Mouse (Mus musculus) midbrain, embryonic 16.5 days (tissue): ENCODE data around the gene Med17. TPM values are rescaled to one million over a fixed set of nuclear protein-coding genes. Genes with fewer than 3 reads are reported as not detected.

Source experiments
- ATAC-seq: fragments of 200-750 bp; cut with Nextera tagmentation; 2 replicates; pipeline ENCODE4 v1.8.0; 2017; ENCODE audit warnings: moderate TSS enrichment
- H3K27ac ChIP-seq: fragments of 300-500 bp; sonication (generic); 2 replicates; pipeline ENCODE4 v1.5.1; 2014; ENCODE audit warnings: mild to moderate bottlenecking, low read length, mixed read lengths
- H3K27me3 ChIP-seq: fragments of 300-500 bp; sonication (generic); 2 replicates; pipeline ENCODE4 v1.6.1; 2014; ENCODE audit warnings: low read depth, low read length, mixed read lengths; ENCODE audit not compliant: control insufficient read depth, insufficient read depth
- H3K36me3 ChIP-seq: fragments of 300-500 bp; sonication (generic); 2 replicates; pipeline ENCODE4 v1.6.1; 2014; ENCODE audit warnings: mild to moderate bottlenecking, low read length, moderate library complexity, mixed read lengths; ENCODE audit not compliant: control insufficient read depth, insufficient read depth
- H3K4me1 ChIP-seq: fragments of 300-500 bp; sonication (generic); 2 replicates; pipeline ENCODE4 v1.6.1; 2014; ENCODE audit warnings: mild to moderate bottlenecking, low read length, mixed read lengths; ENCODE audit not compliant: control insufficient read depth, insufficient read depth
- H3K4me2 ChIP-seq: fragments of 300-500 bp; sonication (generic); 2 replicates; pipeline ENCODE4 v1.6.1; 2014; ENCODE audit warnings: mild to moderate bottlenecking, low read length, mixed read lengths
- H3K4me3 ChIP-seq: fragments of 300-500 bp; sonication (generic); 2 replicates; pipeline ENCODE4 v1.5.1; 2014; ENCODE audit warnings: low read depth, mild to moderate bottlenecking, low read length, moderate library complexity, mixed read lengths
- H3K9ac ChIP-seq: fragments of 300-500 bp; sonication (generic); 2 replicates; pipeline ENCODE4 v1.6.1; 2014; ENCODE audit warnings: low read depth, low read length, mixed read lengths
- H3K9me3 ChIP-seq: fragments of 300-500 bp; sonication (generic); replicated peaks from 2 replicates; pipeline ENCODE4 v1.6.1; 2014; ENCODE audit warnings: mild to moderate bottlenecking, low read length, mixed read lengths; ENCODE audit not compliant: control insufficient read depth, poor library complexity, severe bottlenecking
- WGBS: fragments of 180-500 bp; shearing (Covaris S2); extraction: QIAGEN DNeasy Blood & Tissue Kit; methylation state at CpG from one replicate; pipeline ENCODE4 v1.1.7; 2014; 5-methylcytosine and 5-hydroxymethylcytosine counted together
- polyA plus RNA-seq: library from polyadenylated mRNA; unstranded; fragments of >200 nt; fragmentation: Nextera tagmentation; extraction: Ambion mirVana; gene quantifications from 2 replicates; pipeline ENCODE4 v1.2.1, GENCODE M21; 2015

Med17 gene
- polyA plus RNA-seq, 1 experiment from 2014 or later = 29.1 TPM

DNA sequence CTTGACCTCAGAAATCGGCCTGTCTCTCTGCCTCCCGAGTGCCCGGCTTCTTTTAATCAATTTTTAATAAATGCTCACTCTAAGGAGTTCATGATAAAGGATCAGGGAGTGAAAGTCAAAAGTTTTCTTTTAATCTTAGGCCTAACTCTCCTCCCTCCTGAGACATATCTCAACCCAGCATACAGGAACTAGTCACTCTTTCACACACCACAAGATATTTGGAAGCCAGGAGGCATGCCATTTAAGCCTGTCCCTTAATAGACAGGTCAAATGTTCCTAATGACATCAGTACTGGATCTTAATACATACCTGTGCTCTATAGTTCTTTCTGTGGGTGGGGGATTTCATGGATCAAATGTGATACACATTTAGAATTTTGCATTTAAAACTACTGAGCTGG lies 1.4 kb downstream of the Med17 start:
- Histone ChIP-seq H3K9me3 (no peaks in the 10 kb centered on the region), H3K4me2 (peak overlapping the region; percentile 56), H3K9ac (no peak overlapping the region), H3K4me1 (peaks cover 20% of the 10 kb centered on the region), H3K27me3 (no peaks in the 10 kb centered on the region), H3K4me3 (no peak overlapping the region; the same call in 1 of the 2 replicates), H3K27ac (no peak overlapping the region), H3K36me3 (peaks cover 21% of the 10 kb centered on the region)
- WGBS = 97% methylated on average over 3 of the region's 3 CpGs
- no peak for ATAC-seq

DNA sequence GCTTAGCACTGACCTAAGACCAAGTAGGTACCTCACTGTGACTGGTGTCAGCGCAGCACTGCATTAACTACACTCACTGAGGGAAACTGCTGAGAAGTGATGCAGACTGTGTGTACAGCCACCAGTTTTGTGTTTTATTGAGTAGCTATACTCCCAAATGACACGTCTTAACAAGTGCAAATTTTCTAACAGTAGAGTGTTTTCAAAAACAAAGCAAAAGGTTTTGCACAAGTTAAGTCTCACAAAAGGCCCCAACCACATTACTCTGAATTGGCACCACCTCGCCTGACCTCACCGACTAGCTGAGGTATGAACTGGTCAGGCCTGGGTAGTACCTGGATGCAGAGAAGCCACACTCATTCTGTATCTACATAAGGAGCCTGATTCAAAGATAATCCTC lies 2.9 kb downstream of the Med17 start:
- peaks cover 27% of the 10 kb centered on the region for H3K36me3 ChIP-seq
- ATAC-seq = no peak
- 97% methylated on average over 4 of the region's 4 CpGs for whole genome bisulfite sequencing

DNA sequence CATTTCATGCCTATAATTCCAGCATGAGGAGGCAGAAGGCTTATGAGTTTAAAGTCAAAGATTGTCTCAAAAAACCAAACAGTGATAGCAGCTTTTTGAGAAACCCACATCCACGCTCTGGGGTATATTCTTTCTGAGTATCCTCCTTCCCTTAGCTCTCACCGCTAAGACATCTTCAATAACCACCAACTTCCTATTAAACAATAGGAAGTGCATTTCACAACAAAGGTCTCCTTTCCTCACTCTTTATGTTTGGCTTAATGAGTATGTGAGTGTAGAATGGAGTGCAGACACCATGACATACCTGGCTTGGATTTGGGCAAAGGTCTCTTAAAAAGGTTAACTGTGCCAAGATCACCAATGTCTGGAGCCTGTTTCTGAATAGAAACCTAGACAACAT lies 5.8 kb downstream of the Med17 start:
- Histone ChIP-seq H3K36me3 (peaks cover 39% of the 10 kb centered on the region), H3K27ac (no peak overlapping the region)

More for the DNA sequence above, 2.9 kb downstream of the Med17 start:
- peaks cover 20% of the 10 kb centered on the region for H3K4me1 ChIP-seq
- no peak overlapping the region for H3K4me3 ChIP-seq
- H3K27me3 ChIP-seq = no peaks in the 10 kb centered on the region
- no peak overlapping the region for H3K4me2 ChIP-seq
- no peaks in the 10 kb centered on the region for H3K9me3 ChIP-seq
- no peak overlapping the region for H3K9ac ChIP-seq
- H3K27ac ChIP-seq = no peak overlapping the region

DNA sequence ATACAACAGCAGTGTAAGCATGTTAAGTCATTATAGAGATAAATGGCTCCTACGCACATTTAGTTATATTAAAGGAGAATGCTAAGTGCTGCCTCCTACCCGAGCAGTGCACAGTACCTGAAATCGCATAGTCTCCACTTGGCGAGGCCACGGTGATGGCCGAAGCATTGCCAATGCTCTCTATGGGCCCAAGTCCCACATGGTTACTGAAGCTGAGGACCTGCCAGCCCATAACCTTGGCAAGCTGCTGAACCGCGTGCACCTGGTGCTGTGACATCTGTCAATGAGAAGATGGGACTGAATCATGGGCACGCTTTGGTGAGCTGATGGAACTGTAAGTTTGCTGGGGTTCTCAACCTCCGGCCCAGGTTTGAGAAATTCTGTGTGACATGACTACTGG lies 16.2 kb downstream of the Med17 start:
- Histone ChIP-seq H3K36me3 (peaks cover 63% of the 10 kb centered on the region), H3K27ac (no peak overlapping the region), H3K4me3 (no peak overlapping the region), H3K4me2 (no peak overlapping the region), H3K4me1 (no peaks in the 10 kb centered on the region), H3K27me3 (no peaks in the 10 kb centered on the region), H3K9ac (no peak overlapping the region), H3K9me3 (no peaks in the 10 kb centered on the region)
- WGBS = 97% methylated on average over 10 of the region's 10 CpGs
- ATAC-seq = no peak

More for the DNA sequence above, 5.8 kb downstream of the Med17 start:
- peaks cover 12% of the 10 kb centered on the region for H3K4me1 ChIP-seq
- H3K9ac ChIP-seq = no peak overlapping the region
- no peak overlapping the region for H3K4me2 ChIP-seq
- H3K9me3 ChIP-seq = no peaks in the 10 kb centered on the region
- whole genome bisulfite sequencing = 99% methylated on average over 2 of the region's 2 CpGs
- no peak for ATAC-seq
- H3K4me3 ChIP-seq = no peak overlapping the region
- H3K27me3 ChIP-seq = no peaks in the 10 kb centered on the region

DNA sequence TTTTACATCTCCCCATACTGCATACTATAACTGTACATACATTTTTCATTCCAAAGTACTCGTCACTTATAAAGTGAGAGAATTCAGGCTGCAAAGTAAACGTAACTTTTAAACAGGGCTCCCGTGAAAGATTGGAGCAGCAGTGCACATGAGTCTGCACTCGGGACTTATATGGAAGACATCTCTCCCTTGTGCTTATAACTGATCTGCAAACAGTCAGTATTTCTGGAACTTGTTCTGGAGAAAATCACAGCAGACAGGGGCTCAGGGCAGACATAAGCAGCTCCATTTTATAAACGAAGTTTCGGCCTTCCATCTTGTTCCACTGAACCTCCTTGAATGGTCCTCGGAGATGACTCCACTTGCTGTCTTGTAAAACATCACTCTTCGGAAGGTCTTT lies 17.8 kb downstream of the Med17 start:
- no peak overlapping the region for H3K4me2 ChIP-seq
- ATAC-seq = no peak

DNA sequence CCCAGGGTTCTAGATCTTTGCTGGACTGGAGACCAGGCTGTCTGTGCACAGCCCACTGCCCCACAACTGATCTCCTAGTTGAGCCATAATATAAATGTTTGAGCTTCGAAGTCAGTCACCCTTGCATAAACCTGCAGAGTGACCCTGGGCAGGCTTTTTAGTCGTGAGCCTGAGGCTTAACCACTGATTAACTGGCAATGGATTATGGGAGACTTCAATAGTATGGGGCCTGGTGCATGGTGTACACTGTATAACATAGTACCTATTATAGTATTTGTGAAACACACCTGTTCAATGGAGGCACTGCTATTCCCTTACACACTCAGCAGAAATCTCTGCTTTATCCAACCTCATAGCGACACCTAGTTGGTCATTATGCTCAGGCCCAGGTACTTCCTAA lies 23.5 kb downstream of the Med17 start:
- no peak overlapping the region for H3K4me2 ChIP-seq
- WGBS = 76% methylated on average over 3 of the region's 3 CpGs
- H3K36me3 ChIP-seq = peaks cover 14% of the 10 kb centered on the region; the same call in 1 of the 2 replicates
- no peaks in the 10 kb centered on the region for H3K27me3 ChIP-seq
- H3K27ac ChIP-seq = no peak overlapping the region
- H3K9me3 ChIP-seq = no peaks in the 10 kb centered on the region
- H3K4me1 ChIP-seq = no peaks in the 10 kb centered on the region
- no peak overlapping the region for H3K4me3 ChIP-seq
- H3K9ac ChIP-seq = no peak overlapping the region
- no peak for ATAC-seq

More for the DNA sequence above, 17.8 kb downstream of the Med17 start:
- H3K4me3 ChIP-seq = no peak overlapping the region
- no peaks in the 10 kb centered on the region for H3K4me1 ChIP-seq
- H3K36me3 ChIP-seq = peaks cover 63% of the 10 kb centered on the region
- H3K27me3 ChIP-seq = no peaks in the 10 kb centered on the region
- H3K9ac ChIP-seq = no peak overlapping the region
- no peak overlapping the region for H3K27ac ChIP-seq
- no peaks in the 10 kb centered on the region for H3K9me3 ChIP-seq
- 95% methylated on average over 8 of the region's 8 CpGs for WGBS

DNA sequence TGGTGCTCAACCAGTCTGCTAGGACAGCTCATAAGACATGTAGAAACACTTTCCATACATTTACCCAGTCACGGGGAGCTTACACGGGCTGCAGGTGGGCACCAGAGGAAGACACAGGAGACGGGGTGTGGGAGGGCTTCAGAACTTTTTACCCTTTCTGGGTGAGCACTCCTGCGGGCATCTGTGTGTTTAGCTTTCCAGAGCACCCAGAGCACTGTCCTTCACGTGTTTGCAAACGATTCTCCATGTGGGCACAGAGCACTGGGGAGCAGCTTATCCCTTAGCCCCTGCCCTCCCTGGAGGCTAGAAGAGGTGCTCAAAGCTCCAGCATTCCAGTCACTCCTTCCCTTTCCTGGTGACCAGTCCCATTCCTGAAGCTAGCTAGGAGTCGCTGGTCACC lies 25.2 kb downstream of the Med17 start:
- H3K9me3 ChIP-seq = no peaks in the 10 kb centered on the region
- no peak overlapping the region for H3K9ac ChIP-seq
- H3K4me2 ChIP-seq = no peak overlapping the region
- H3K36me3 ChIP-seq = 0 out of 2 replicates have a peak, but pooled peaks cover 6% of the 10 kb centered on the region
- H3K4me1 ChIP-seq = no peaks in the 10 kb centered on the region
- H3K27me3 ChIP-seq = no peaks in the 10 kb centered on the region
- no peak overlapping the region for H3K27ac ChIP-seq
- ATAC-seq = no peak
- no peak overlapping the region for H3K4me3 ChIP-seq
- 83% methylated on average over 7 of the region's 7 CpGs for WGBS

DNA sequence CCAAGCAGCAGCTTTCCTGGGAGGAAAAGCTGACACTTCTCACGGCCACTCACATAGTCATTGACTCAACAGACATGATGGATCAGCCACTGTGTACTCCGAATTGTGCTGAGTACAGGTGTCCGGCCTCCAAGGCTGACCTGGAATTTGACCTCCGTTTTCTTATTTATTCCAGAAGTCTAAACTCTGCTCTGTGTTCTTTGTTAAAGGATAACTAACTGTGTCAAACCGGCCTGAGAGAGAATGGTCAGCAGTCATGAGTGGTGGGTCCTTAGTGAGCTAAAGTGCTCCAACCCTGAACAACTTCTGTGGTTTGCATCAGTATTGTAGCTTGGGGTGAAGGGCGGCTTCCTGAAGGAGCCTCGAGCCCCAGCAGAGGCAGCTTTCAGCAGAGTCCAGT lies 27.5 kb downstream of the Med17 start:
- 84% methylated on average over 7 of the region's 7 CpGs for WGBS
- H3K4me2 ChIP-seq = no peak overlapping the region
- H3K27me3 ChIP-seq = no peaks in the 10 kb centered on the region
- no peaks in the 10 kb centered on the region for H3K36me3 ChIP-seq
- H3K4me3 ChIP-seq = no peak overlapping the region
- H3K4me1 ChIP-seq = no peaks in the 10 kb centered on the region
- H3K9ac ChIP-seq = no peak overlapping the region
- H3K27ac ChIP-seq = no peak overlapping the region
- H3K9me3 ChIP-seq = no peaks in the 10 kb centered on the region
- no peak for ATAC-seq

DNA sequence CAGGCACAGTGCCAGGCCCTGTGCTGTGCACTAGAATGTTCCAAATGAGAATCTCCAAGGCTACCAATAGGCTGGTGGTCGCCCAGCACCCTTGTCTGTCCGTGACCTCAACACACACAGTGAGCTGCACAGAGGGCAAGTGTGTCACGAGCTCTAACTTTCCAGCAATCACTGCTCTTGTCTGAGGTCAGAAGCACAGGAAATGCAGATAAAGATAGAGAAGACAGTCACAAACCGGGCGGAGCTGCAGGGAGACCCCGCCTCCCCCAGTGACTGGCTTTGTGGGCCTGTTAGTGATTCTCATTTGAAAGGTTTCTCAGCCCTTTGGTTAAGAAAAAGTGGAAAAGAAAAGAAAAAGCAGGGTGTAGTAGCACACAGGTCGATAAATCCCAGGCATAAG lies 29.4 kb downstream of the Med17 start:
- no peaks in the 10 kb centered on the region for H3K36me3 ChIP-seq
- WGBS = 81% methylated on average over 7 of the region's 7 CpGs
- no peak overlapping the region for H3K4me2 ChIP-seq
- no peaks in the 10 kb centered on the region for H3K4me1 ChIP-seq
- ATAC-seq = no peak
- H3K27ac ChIP-seq = no peak overlapping the region
- no peak overlapping the region for H3K4me3 ChIP-seq
- no peak overlapping the region for H3K9ac ChIP-seq
- H3K27me3 ChIP-seq = no peaks in the 10 kb centered on the region
- no peaks in the 10 kb centered on the region for H3K9me3 ChIP-seq
